In the genomic region with DNA sequence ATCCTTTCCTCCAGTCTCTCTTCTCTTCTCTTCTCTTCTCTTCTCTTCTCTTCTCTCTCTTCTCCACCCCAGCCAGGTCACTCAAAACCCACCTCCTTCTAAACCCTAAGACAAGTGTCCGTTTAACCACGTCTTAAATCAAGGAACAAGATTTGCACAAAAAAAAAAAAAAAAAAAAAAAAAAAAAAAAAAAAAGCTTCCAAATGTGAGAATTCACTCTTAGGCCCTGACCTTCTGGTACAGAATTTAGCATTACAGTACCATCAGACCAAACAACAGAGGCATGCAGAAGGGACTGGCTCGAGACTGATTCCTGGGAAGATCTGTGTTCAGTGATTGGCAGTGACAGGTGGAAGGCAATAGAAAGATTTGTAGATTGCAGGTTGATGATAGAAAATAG, we compare ENCODE assay signal across 30 mouse cellular contexts. TPM values are rescaled to one million over a fixed set of nuclear protein-coding genes. Genes with fewer than 3 reads are reported as not detected.
"Had no signal": no experiment of that assay in that cellular context is flagged by ENCODE, and none has a peak within 500 bp of the region (broad histone marks: within the 10 kb centered on the region; RNA-seq: fewer than 3 reads in every experiment).

No protein-coding gene starts in this region.

- H3K4me2 ChIP-seq: embryonic facial prominence, embryonic 12.5 days; embryonic facial prominence, embryonic 13.5 days; embryonic facial prominence, embryonic 15.5 days; forebrain, embryonic 12.5 days; forebrain, embryonic 13.5 days; forebrain, embryonic 15.5 days had no signal

- ATAC-seq: forebrain, embryonic 13.5 days; forebrain, embryonic 14.5 days; forebrain, embryonic 15.5 days; forebrain, embryonic 16.5 days; forebrain, postnatal 0 days had no signal

- H3K27me3 ChIP-seq: embryonic facial prominence, embryonic 12.5 days; embryonic facial prominence, embryonic 13.5 days; embryonic facial prominence, embryonic 15.5 days; forebrain, embryonic 12.5 days; forebrain, embryonic 13.5 days; forebrain, embryonic 15.5 days had no signal

- H3K9me3 ChIP-seq: embryonic facial prominence, embryonic 10.5 days; embryonic facial prominence, embryonic 12.5 days; embryonic facial prominence, embryonic 13.5 days; embryonic facial prominence, embryonic 15.5 days; forebrain, embryonic 10.5 days; forebrain, embryonic 12.5 days; forebrain, embryonic 13.5 days; forebrain, embryonic 15.5 days; heart, embryonic 10.5 days had no signal

- H3K4me3 ChIP-seq: embryonic facial prominence, embryonic 10.5 days; embryonic facial prominence, embryonic 12.5 days; embryonic facial prominence, embryonic 13.5 days; embryonic facial prominence, embryonic 15.5 days; erythroblast, embryonic 14.5 days; forebrain, embryonic 10.5 days; forebrain, embryonic 12.5 days; forebrain, embryonic 13.5 days; forebrain, embryonic 15.5 days; gastrocnemius, adult 2 months; heart, adult 2 months; heart, embryonic 10.5 days had no signal

- H3K9ac ChIP-seq: embryonic facial prominence, embryonic 12.5 days; embryonic facial prominence, embryonic 13.5 days; embryonic facial prominence, embryonic 15.5 days; forebrain, embryonic 12.5 days; forebrain, embryonic 13.5 days; forebrain, embryonic 15.5 days; forebrain, postnatal 0 days had no signal

- H3K36me3 ChIP-seq: embryonic facial prominence, embryonic 10.5 days; embryonic facial prominence, embryonic 12.5 days; embryonic facial prominence, embryonic 13.5 days; embryonic facial prominence, embryonic 15.5 days; forebrain, embryonic 10.5 days; forebrain, embryonic 12.5 days; forebrain, embryonic 15.5 days; heart, embryonic 10.5 days had no signal

- DNase-seq: cerebellum, adult 9-11 months; cerebellum, postnatal 10 days; cerebellum, postnatal 14 days; cerebellum, postnatal 25 days; cerebellum, postnatal 36 days; embryo, embryonic 11 days; forebrain, postnatal 0 days; gastrocnemius, postnatal 10 days; gastrocnemius, postnatal 14 days; gastrocnemius, postnatal 25 days; gastrocnemius, postnatal 36 days; heart, adult 18-20 months; heart, adult 2 months had no signal

- H3K27ac ChIP-seq: embryonic facial prominence, embryonic 10.5 days; embryonic facial prominence, embryonic 12.5 days; embryonic facial prominence, embryonic 13.5 days; embryonic facial prominence, embryonic 15.5 days; forebrain, embryonic 10.5 days; forebrain, embryonic 12.5 days; forebrain, embryonic 13.5 days; forebrain, embryonic 15.5 days; heart, adult 2 months; heart, embryonic 10.5 days had no signal

RNA-seq across cellular contexts. Expression of a gene that starts 30.5 kb away (rescaled TPM):
- polyA plus RNA-seq: embryonic facial prominence, embryonic 11.5 days had no signal

RNA-seq across cellular contexts. Expression of a gene that starts 41.1 kb away (rescaled TPM):
- total RNA-seq: common myeloid progenitor, adult 5-6 weeks; gastrocnemius, adult 18-20 months; gastrocnemius, postnatal 25 days; granulocyte monocyte progenitor cell, adult 5-6 weeks; heart, adult 18-20 months had no signal
- polyA plus RNA-seq: erythroblast, embryonic 14.5 days; heart, embryonic 10.5 days had no signal
